Mouse (Mus musculus) cerebellum, adult 2 months (tissue): ENCODE data around the gene Mlst8.

Source experiments
- CTCF ChIP-seq: fragments of 200-500 bp; IDR thresholded peaks from 2 replicates; pipeline ENCODE4 v1.5.1; 2011; ENCODE audit warnings: low read depth, mild to moderate bottlenecking, control low read depth, low read length, moderate library complexity, borderline replicate concordance; ENCODE audit not compliant: insufficient read depth
- POLR2A ChIP-seq: fragments of 200-500 bp; IDR thresholded peaks from 2 replicates; pipeline ENCODE4 v1.6.1; 2011; ENCODE audit warnings: low read length, control low read depth, borderline replicate concordance; ENCODE audit not compliant: insufficient read depth

GRCm38 (mm10) chr17:24524734-24525133 lies 45.9 kb upstream of the Mlst8 start:
- TF ChIP-seq CTCF (no peak), POLR2A (no peak)
